19 mouse cellular contexts compared by ENCODE assay signal in the genomic region with DNA sequence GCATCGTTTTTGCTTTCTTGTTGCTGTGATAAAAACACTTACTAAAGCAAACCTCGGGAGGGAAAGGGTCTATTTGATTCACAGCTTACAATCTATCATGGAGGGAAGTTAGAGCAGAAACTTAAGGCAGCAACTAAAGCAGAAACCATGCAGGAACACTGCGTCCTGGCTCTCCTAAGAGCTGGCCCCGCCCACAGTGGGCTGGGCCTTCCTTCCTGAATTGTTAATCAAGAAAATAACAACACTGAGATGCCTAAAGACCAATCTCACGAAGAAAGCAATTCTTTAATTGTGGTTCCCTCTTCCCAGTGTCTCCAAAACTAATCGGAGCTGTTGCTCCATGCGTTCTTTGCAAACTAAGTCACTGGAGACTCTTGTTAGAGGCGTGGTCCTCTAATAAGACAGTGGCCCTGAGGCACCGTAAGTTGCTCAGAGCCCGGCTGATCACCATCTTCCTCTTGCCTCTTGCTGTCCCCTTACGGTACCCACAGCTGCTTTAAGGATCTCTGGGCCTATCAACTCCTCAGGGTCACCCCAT. TPM values are rescaled to one million over a fixed set of nuclear protein-coding genes. Genes with fewer than 3 reads are reported as not detected.
DNase-seq lines count a peak whose midpoint lies in the region; ATAC-seq and TF ChIP-seq lines count a peak whose summit lies in the region.
"Had no signal": no experiment of that assay in that cellular context is flagged by ENCODE, and none has a peak within 500 bp of the region (broad histone marks: within the 10 kb centered on the region; RNA-seq: fewer than 3 reads in every experiment).

No protein-coding gene starts in this region.

- intact Hi-C loops in gastrocnemius, adult 2 months (cut with DNase I) = no loop called here
- intact Hi-C loops in gastrocnemius, postnatal 36 days (cut with DNase I) = no loop called here

- H3K9ac ChIP-seq in intestine, postnatal 0 days (ENCODE audit: low read depth, low read length) = no peak overlapping the region
- H3K9ac ChIP-seq: forebrain, postnatal 0 days; stomach, embryonic 15.5 days had no signal

- WGBS in intestine, postnatal 0 days = 73% methylated on average over 11 of the region's 11 CpGs

- ATAC-seq in intestine, postnatal 0 days = no peak
- ATAC-seq: forebrain, postnatal 0 days had no signal

- H3K27me3 ChIP-seq in intestine, postnatal 0 days (replicated peaks; ENCODE audit: control insufficient read depth, insufficient read depth, low read length) = no peaks in the 10 kb centered on the region
- H3K27me3 ChIP-seq: stomach, embryonic 15.5 days had no signal

- no peaks in the 10 kb centered on the region for H3K36me3 ChIP-seq in intestine, postnatal 0 days (ENCODE audit: control insufficient read depth, insufficient read depth)
- H3K36me3 ChIP-seq: stomach, embryonic 15.5 days had no signal

- DNase-seq in gastrocnemius, adult 2 months = peak; percentile 51
- DNase-seq in gastrocnemius, postnatal 36 days = no peak
- peak; percentile 21 to 42 for DNase-seq in kidney, adult 8-10 months
- DNase-seq in kidney, adult 11 months = no peak
- DNase-seq in thymus, postnatal 4 days = peak; percentile 55
- no peak for DNase-seq in thymus, postnatal 25 days
- no peak for DNase-seq in right cerebral cortex, postnatal 36 days (ENCODE audit: low spot score in 2 of 2)
- DNase-seq: adrenal gland, postnatal 10 days; cerebellum, adult 9-10 months; forebrain, postnatal 0 days; gastrocnemius, postnatal 25 days; retina, postnatal 1 day; thymus, postnatal 36 days had no signal

- peak overlapping the region; percentile 32; the same call in 1 of the 2 replicates for H3K27ac ChIP-seq in gastrocnemius, adult 2 months
- no peak overlapping the region for H3K27ac ChIP-seq in intestine, postnatal 0 days (ENCODE audit: low read depth, low read length)
- H3K27ac ChIP-seq: kidney, postnatal 0 days; left cerebral cortex, adult 2 months; macrophage; stomach, embryonic 15.5 days had no signal

- no peaks in the 10 kb centered on the region for H3K9me3 ChIP-seq in intestine, postnatal 0 days (ENCODE audit: control insufficient read depth)
- H3K9me3 ChIP-seq: stomach, embryonic 15.5 days had no signal

- TF ChIP-seq CTCF in gastrocnemius, adult 2 months (IDR thresholded peaks at IDR 0.05) = no peak
- no peak for TF ChIP-seq CTCF in intestine, postnatal 0 days (IDR thresholded peaks at IDR 0.05; ENCODE audit: low read depth)

- H3K4me1 ChIP-seq in intestine, postnatal 0 days (replicated peaks; ENCODE audit: control insufficient read depth, insufficient read depth, low read length) = no peaks in the 10 kb centered on the region

- peak overlapping the region; percentile 44 for H3K4me3 ChIP-seq in gastrocnemius, adult 2 months
- H3K4me3 ChIP-seq in intestine, postnatal 0 days (ENCODE audit: low read depth, low read length) = no peak overlapping the region
- H3K4me3 ChIP-seq: erythroblast, embryonic 14.5 days; left cerebral cortex, adult 2 months; stomach, embryonic 15.5 days had no signal

- no peak overlapping the region for H3K4me2 ChIP-seq in intestine, postnatal 0 days (replicated peaks; ENCODE audit: low read depth)
- H3K4me2 ChIP-seq: stomach, embryonic 15.5 days had no signal

RNA-seq across cellular contexts. Expression of a gene that starts 37.1 kb away (rescaled TPM):
- total RNA-seq in gastrocnemius, adult 2 months (2021) = under 1 TPM; 0.08 to 0.13 TPM
- total RNA-seq in gastrocnemius, postnatal 36 days (2021) = under 1 TPM; 0.27 to 0.28 TPM
- polyA plus RNA-seq in intestine, postnatal 0 days (2015; fragmentation: Nextera tagmentation; extraction: Ambion mirVana) = 0.26 and 0.31 TPM in 2 replicates
- polyA plus RNA-seq: erythroblast, embryonic 14.5 days had no signal

Comparison
In these comparisons a context has a peak if more than half of its experiments do, and no peak if none do; other contexts are left out.
1. DNase-seq: peak in gastrocnemius, adult 2 months (single experiment), kidney, adult 8-10 months (2 of 2) and thymus, postnatal 4 days (single experiment); none in gastrocnemius, postnatal 36 days (0 of 2), kidney, adult 11 months (single experiment), thymus, postnatal 25 days (single experiment) and right cerebral cortex, postnatal 36 days (0 of 2).